Mouse (Mus musculus) neural tube, embryonic 12.5 days (tissue): ENCODE results near the gene Smox. TPM values are rescaled to one million over a fixed set of nuclear protein-coding genes. Genes with fewer than 3 reads are reported as not detected.

Experiments
- ATAC-seq: fragments of 200-750 bp; cut with Nextera tagmentation; 2 replicates; pipeline ENCODE4 v1.8.0; 2017; ENCODE audit warnings: low read depth, mild to moderate bottlenecking, moderate TSS enrichment, moderate library complexity; ENCODE audit not compliant: low FRiP score
- H3K27ac ChIP-seq: fragments of 300-500 bp; sonication (generic); 2 replicates; pipeline ENCODE4 v1.5.1; 2016
- H3K27me3 ChIP-seq: fragments of 300-500 bp; sonication (generic); replicated peaks from 2 replicates; pipeline ENCODE4 v1.6.1; 2016; ENCODE audit warnings: mild to moderate bottlenecking
- H3K36me3 ChIP-seq: fragments of 300-500 bp; sonication (generic); 2 replicates; pipeline ENCODE4 v1.6.1; 2016; ENCODE audit warnings: mild to moderate bottlenecking
- H3K4me1 ChIP-seq: fragments of 300-500 bp; sonication (generic); 2 replicates; pipeline ENCODE4 v1.6.1; 2016
- H3K4me2 ChIP-seq: fragments of 300-500 bp; sonication (generic); replicated peaks from 2 replicates; pipeline ENCODE4 v1.6.1; 2016; ENCODE audit warnings: mild to moderate bottlenecking
- H3K4me3 ChIP-seq: fragments of 300-500 bp; sonication (generic); 2 replicates; pipeline ENCODE4 v1.5.1; 2016
- H3K9ac ChIP-seq: fragments of 300-500 bp; sonication (generic); 2 replicates; pipeline ENCODE4 v1.6.1; 2016; ENCODE audit warnings: mild to moderate bottlenecking
- H3K9me3 ChIP-seq: fragments of 300-500 bp; sonication (generic); 2 replicates; pipeline ENCODE4 v1.6.1; 2016; ENCODE audit warnings: mild to moderate bottlenecking
- WGBS: fragments of 180-500 bp; shearing (Covaris S2); methylation state at CpG from one replicate; pipeline ENCODE4 v1.1.7; 2016; 5-methylcytosine and 5-hydroxymethylcytosine counted together
- polyA plus RNA-seq: library from polyadenylated mRNA; unstranded; fragments of >200 nt; fragmentation: Nextera tagmentation; extraction: Ambion mirVana; gene quantifications from 2 replicates; pipeline ENCODE4 v1.2.1, GENCODE M21; 2016

The Smox gene
- polyA plus RNA-seq, 1 experiment from 2014 or later: 46.6 TPM

- H3K9me3 ChIP-seq: no peaks in the 10 kb centered on the region
- H3K36me3 ChIP-seq: 0 out of 2 replicates have a peak, but pooled peaks cover 3% of the 10 kb centered on the region
- 46% methylated on average over 3 of the region's 3 CpGs for WGBS
- no peaks in the 10 kb centered on the region for H3K27me3 ChIP-seq
- H3K4me1 ChIP-seq: no peaks in the 10 kb centered on the region
- H3K4me2 ChIP-seq: no peak overlapping the region
- no peak overlapping the region for H3K27ac ChIP-seq
- no peak overlapping the region for H3K4me3 ChIP-seq
- H3K9ac ChIP-seq: no peak overlapping the region
- no peak for ATAC-seq
Observed at GRCm38 (mm10) chr2:131527061-131527460, 35.8 kb downstream of the Smox start.

- ATAC-seq: peak; percentile 71
- Histone ChIP-seq H3K27me3 (no peaks in the 10 kb centered on the region), H3K9ac (no peak overlapping the region), H3K27ac (no peak overlapping the region), H3K9me3 (no peaks in the 10 kb centered on the region), H3K4me1 (no peaks in the 10 kb centered on the region), H3K36me3 (0 out of 2 replicates have a peak, but pooled peaks cover 2% of the 10 kb centered on the region), H3K4me2 (no peak overlapping the region), H3K4me3 (no peak overlapping the region)
- 41% methylated on average over 11 of the region's 11 CpGs for WGBS
Observed at GRCm38 (mm10) chr2:131529898-131530622, 38.8 kb downstream of the Smox start.

GRCm38 (mm10) chr2:131530623-131531008 is 39.3 kb downstream of the Smox start:
- Histone ChIP-seq H3K4me3 (no peak overlapping the region), H3K27me3 (no peaks in the 10 kb centered on the region), H3K36me3 (no peaks in the 10 kb centered on the region), H3K4me2 (no peak overlapping the region), H3K9ac (no peak overlapping the region), H3K27ac (no peak overlapping the region), H3K4me1 (no peaks in the 10 kb centered on the region), H3K9me3 (no peaks in the 10 kb centered on the region)
- WGBS: 24% methylated on average over 9 of the region's 9 CpGs
- peak; percentile 62; the same call in 1 of the 2 replicates for ATAC-seq

- Histone ChIP-seq H3K4me3 (no peak overlapping the region), H3K27me3 (no peaks in the 10 kb centered on the region), H3K36me3 (no peaks in the 10 kb centered on the region), H3K27ac (no peak overlapping the region), H3K9me3 (no peaks in the 10 kb centered on the region), H3K9ac (no peak overlapping the region), H3K4me2 (no peak overlapping the region), H3K4me1 (no peaks in the 10 kb centered on the region)
- no peak for ATAC-seq
- WGBS: 87% methylated on average over 7 of the region's 7 CpGs
Observed at GRCm38 (mm10) chr2:131531271-131531670, 40.0 kb downstream of the Smox start.

- no peaks in the 10 kb centered on the region for H3K9me3 ChIP-seq
- ATAC-seq: no peak
- no peaks in the 10 kb centered on the region for H3K27me3 ChIP-seq
- H3K9ac ChIP-seq: no peak overlapping the region
- no peak overlapping the region for H3K27ac ChIP-seq
- no peak overlapping the region for H3K4me3 ChIP-seq
- no peaks in the 10 kb centered on the region for H3K36me3 ChIP-seq
- H3K4me1 ChIP-seq: no peaks in the 10 kb centered on the region
- no peak overlapping the region for H3K4me2 ChIP-seq
- 93% methylated on average over 5 of the region's 5 CpGs for WGBS
Observed at GRCm38 (mm10) chr2:131535168-131535567, 43.9 kb downstream of the Smox start.

- Histone ChIP-seq H3K9ac (no peak overlapping the region), H3K36me3 (no peaks in the 10 kb centered on the region), H3K9me3 (no peaks in the 10 kb centered on the region), H3K27ac (no peak overlapping the region), H3K4me1 (no peaks in the 10 kb centered on the region), H3K4me3 (no peak overlapping the region), H3K27me3 (no peaks in the 10 kb centered on the region), H3K4me2 (no peak overlapping the region)
- 79% methylated on average over 7 of the region's 7 CpGs for WGBS
- no peak for ATAC-seq
Observed at GRCm38 (mm10) chr2:131538341-131538740, 47.0 kb downstream of the Smox start.

GRCm38 (mm10) chr2:131539780-131540179 is 48.5 kb downstream of the Smox start:
- Histone ChIP-seq H3K27ac (no peak overlapping the region), H3K9me3 (no peaks in the 10 kb centered on the region), H3K4me1 (no peaks in the 10 kb centered on the region), H3K9ac (no peak overlapping the region), H3K4me3 (no peak overlapping the region), H3K4me2 (no peak overlapping the region), H3K27me3 (0 out of 2 replicates have a peak, but pooled peaks cover 3% of the 10 kb centered on the region), H3K36me3 (no peaks in the 10 kb centered on the region)
- 84% methylated on average over 6 of the region's 6 CpGs for WGBS
- no peak for ATAC-seq

- Histone ChIP-seq H3K4me3 (no peak overlapping the region), H3K4me2 (no peak overlapping the region), H3K9me3 (no peaks in the 10 kb centered on the region), H3K27me3 (peaks cover 15% of the 10 kb centered on the region), H3K27ac (no peak overlapping the region), H3K9ac (no peak overlapping the region), H3K36me3 (no peaks in the 10 kb centered on the region), H3K4me1 (peaks cover 9% of the 10 kb centered on the region)
- 84% methylated on average over 4 of the region's 4 CpGs for WGBS
- ATAC-seq: no peak
Observed at GRCm38 (mm10) chr2:131541686-131542085, 50.4 kb downstream of the Smox start.

GRCm38 (mm10) chr2:131542531-131542930 is 51.2 kb downstream of the Smox start:
- H3K27me3 ChIP-seq: peaks cover 23% of the 10 kb centered on the region
- no peak overlapping the region for H3K4me2 ChIP-seq
- no peak overlapping the region for H3K27ac ChIP-seq
- no peak overlapping the region for H3K4me3 ChIP-seq
- H3K9ac ChIP-seq: no peak overlapping the region
- H3K36me3 ChIP-seq: no peaks in the 10 kb centered on the region
- no peak for ATAC-seq
- 25% methylated on average over 6 of the region's 6 CpGs for WGBS
- peaks cover 9% of the 10 kb centered on the region for H3K4me1 ChIP-seq
- H3K9me3 ChIP-seq: no peaks in the 10 kb centered on the region

- peaks cover 43% of the 10 kb centered on the region for H3K27me3 ChIP-seq
- no peak overlapping the region for H3K27ac ChIP-seq
- peak; percentile 55 for ATAC-seq
Observed at GRCm38 (mm10) chr2:131545386-131546307, 54.4 kb downstream of the Smox start.

GRCm38 (mm10) chr2:131546308-131546700 is 55.0 kb downstream of the Smox start:
- H3K9me3 ChIP-seq: no peaks in the 10 kb centered on the region
- peak overlapping the region; percentile 84 for H3K4me2 ChIP-seq
- peaks cover 47% of the 10 kb centered on the region for H3K27me3 ChIP-seq
- no peaks in the 10 kb centered on the region for H3K36me3 ChIP-seq
- H3K4me1 ChIP-seq: peaks cover 9% of the 10 kb centered on the region
- WGBS: 1% methylated on average over 27 of the region's 27 CpGs
- H3K4me3 ChIP-seq: peak overlapping the region; percentile 45
- ATAC-seq: no peak
- peak overlapping the region; percentile 48; the same call in 1 of the 2 replicates for H3K9ac ChIP-seq
- no peak overlapping the region for H3K27ac ChIP-seq

More at GRCm38 (mm10) chr2:131545386-131546307, 54.4 kb downstream of the Smox start:
- Histone ChIP-seq H3K4me2 (peak overlapping the region; percentile 84), H3K9me3 (no peaks in the 10 kb centered on the region), H3K4me1 (peaks cover 9% of the 10 kb centered on the region), H3K4me3 (peak overlapping the region; percentile 45), H3K9ac (peak overlapping the region; percentile 48; the same call in 1 of the 2 replicates), H3K36me3 (no peaks in the 10 kb centered on the region)
- WGBS: 3% methylated on average over 45 of the region's 45 CpGs

- Histone ChIP-seq H3K4me2 (peak overlapping the region; percentile 84; the same call in 1 of the 2 replicates), H3K4me3 (no peak overlapping the region), H3K27ac (no peak overlapping the region), H3K27me3 (peaks cover 47% of the 10 kb centered on the region), H3K36me3 (no peaks in the 10 kb centered on the region), H3K4me1 (peaks cover 9% of the 10 kb centered on the region), H3K9ac (no peak overlapping the region), H3K9me3 (no peaks in the 10 kb centered on the region)
- 12% methylated on average over 19 of the region's 19 CpGs for WGBS
- ATAC-seq: no peak
Observed at GRCm38 (mm10) chr2:131546745-131547408, 55.6 kb downstream of the Smox start.
